Mouse (Mus musculus) neural tube, embryonic 12.5 days (tissue): Measurements from ENCODE around the gene Lilra6. TPM values are rescaled to one million over a fixed set of nuclear protein-coding genes. Genes with fewer than 3 reads are reported as not detected.

Experiments used
- polyA plus RNA-seq: library from polyadenylated mRNA; unstranded; fragments of >200 nt; fragmentation: Nextera tagmentation; extraction: Ambion mirVana; gene quantifications from 2 replicates; pipeline ENCODE4 v1.2.1, GENCODE M21; 2016

Gene Lilra6
- polyA plus RNA-seq, 1 experiment from 2014 or later, result not detected

Other genes with a start within 250 kb of the Lilra6 start
- gene Leng1, start 249.7 kb downstream of the Lilra6 start, polyA plus RNA-seq, result 23.4 and 25.7 TPM in 2 replicates
- 3.2 and 4.0 TPM in 2 replicates for gene Tmc4, start 237.9 kb downstream of the Lilra6 start, polyA plus RNA-seq
- gene Tsen34, start 222.6 kb downstream of the Lilra6 start, polyA plus RNA-seq, result 225 and 226 TPM in 2 replicates
- 44.3 and 47.5 TPM in 2 replicates for gene Mboat7, start 222.0 kb downstream of the Lilra6 start, polyA plus RNA-seq
- gene Rps9, start 211.5 kb downstream of the Lilra6 start, polyA plus RNA-seq, result 989 and 1,067 TPM in 2 replicates
- 0.18 and 0.20 TPM in 2 replicates for gene Pirb, start 195.1 kb downstream of the Lilra6 start, polyA plus RNA-seq
- not detected in 2 replicates for gene Gm15448, start 89.8 kb downstream of the Lilra6 start, polyA plus RNA-seq
- gene Pira2, start 70.5 kb downstream of the Lilra6 start, polyA plus RNA-seq, result not detected in 2 replicates
- 0.17 TPM in 1 of 2 replicates, not detected in the other for gene Gm14548, start 17.4 kb downstream of the Lilra6 start, polyA plus RNA-seq
- gene Lair1, start 147.7 kb upstream of the Lilra6 start, polyA plus RNA-seq, result 2.5 and 3.1 TPM in 2 replicates
- 111 and 113 TPM in 2 replicates for gene Ttyh1, start 203.9 kb upstream of the Lilra6 start, polyA plus RNA-seq
- 92.7 and 110 TPM in 2 replicates for gene Leng8, start 221.5 kb upstream of the Lilra6 start, polyA plus RNA-seq
- gene Leng9, start 234.9 kb upstream of the Lilra6 start, polyA plus RNA-seq, result 3.4 and 4.0 TPM in 2 replicates
- gene Cdc42ep5, start 249.4 kb upstream of the Lilra6 start, polyA plus RNA-seq, result 14.1 and 14.2 TPM in 2 replicates